Mouse (Mus musculus): ENCODE measurements around the gene Mtx2. TPM values are rescaled to one million over a fixed set of nuclear protein-coding genes. Genes with fewer than 3 reads are reported as not detected.

Mtx2 gene
- polyA plus RNA-seq, 1 experiment from 2014 or later, result 154 TPM

DNA sequence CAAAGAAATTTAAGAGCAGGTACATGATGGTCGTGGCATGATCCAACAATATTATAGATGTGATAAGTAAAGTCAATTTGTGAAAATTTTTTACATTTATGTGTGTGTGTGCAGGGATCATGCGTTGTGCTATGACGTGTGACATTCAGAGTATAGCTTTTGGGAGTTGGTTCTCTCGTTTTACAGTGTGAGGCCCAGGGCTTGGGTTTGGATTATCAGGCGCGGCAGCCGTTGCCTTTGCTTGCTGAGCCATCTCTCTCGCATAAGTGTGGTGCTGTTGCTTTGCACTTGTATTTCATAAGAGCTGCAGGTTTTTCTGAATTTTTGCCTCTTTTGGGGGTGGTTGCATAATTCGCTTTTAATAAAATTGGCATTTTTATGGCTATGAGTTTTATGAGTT, 48.4 kb downstream of the Mtx2 start:
- no peak overlapping the region for H3K4me2 ChIP-seq
- WGBS, result 88% methylated on average over 9 of the region's 9 CpGs
- H3K4me1 ChIP-seq, result no peaks in the 10 kb centered on the region
- no peaks in the 10 kb centered on the region for H3K9me3 ChIP-seq
- H3K4me3 ChIP-seq, result no peak overlapping the region
- H3K27ac ChIP-seq, result no peak overlapping the region
- no peak overlapping the region for H3K9ac ChIP-seq
- ATAC-seq (replicated peaks), result no peak
- 0 out of 2 replicates have a peak, but pooled peaks cover 3% of the 10 kb centered on the region for H3K36me3 ChIP-seq (replicated peaks)
- H3K27me3 ChIP-seq (replicated peaks), result no peaks in the 10 kb centered on the region

DNA sequence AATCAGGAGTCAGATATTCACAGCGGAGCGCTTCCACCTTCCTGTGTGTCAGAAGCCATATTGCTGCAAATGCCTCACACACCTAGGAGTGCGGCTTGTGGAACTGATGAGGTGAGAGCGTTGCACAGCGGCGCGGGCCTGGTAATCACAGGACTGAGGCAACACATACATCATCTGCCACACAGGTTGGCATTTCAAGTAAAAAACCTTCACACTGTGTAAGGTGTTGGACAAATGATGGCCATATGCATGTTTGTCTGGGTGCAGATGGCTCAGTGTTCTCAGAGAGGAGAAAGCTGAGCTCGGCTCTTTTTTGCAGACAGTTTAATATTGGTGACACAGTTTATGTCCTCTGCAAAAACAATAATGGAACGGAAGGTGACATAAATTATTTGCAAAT, 58.8 kb downstream of the Mtx2 start:
- no peak for ATAC-seq (replicated peaks)
- Histone ChIP-seq H3K27ac (no peak overlapping the region), H3K4me2 (no peak overlapping the region), H3K4me3 (no peak overlapping the region), H3K27me3 (replicated peaks) (no peaks in the 10 kb centered on the region), H3K4me1 (no peaks in the 10 kb centered on the region), H3K36me3 (replicated peaks) (no peaks in the 10 kb centered on the region), H3K9me3 (no peaks in the 10 kb centered on the region), H3K9ac (no peak overlapping the region)
- 91% methylated on average over 9 of the region's 9 CpGs for WGBS

GRCm38 (mm10) chr2:74891868-74892267, 66.3 kb downstream of the Mtx2 start:
- H3K9ac ChIP-seq, result no peak overlapping the region
- no peaks in the 10 kb centered on the region for H3K4me1 ChIP-seq
- H3K4me3 ChIP-seq, result no peak overlapping the region
- no peak overlapping the region for H3K27ac ChIP-seq
- H3K27me3 ChIP-seq (replicated peaks), result no peaks in the 10 kb centered on the region
- ATAC-seq (replicated peaks), result no peak
- no peaks in the 10 kb centered on the region for H3K9me3 ChIP-seq
- no peaks in the 10 kb centered on the region for H3K36me3 ChIP-seq (replicated peaks)
- H3K4me2 ChIP-seq, result no peak overlapping the region
- WGBS, result 80% methylated on average over 5 of the region's 5 CpGs

- Histone ChIP-seq H3K4me3 (no peak overlapping the region), H3K9ac (no peak overlapping the region), H3K27ac (no peak overlapping the region), H3K4me1 (no peaks in the 10 kb centered on the region), H3K9me3 (no peaks in the 10 kb centered on the region), H3K36me3 (replicated peaks) (no peaks in the 10 kb centered on the region), H3K27me3 (replicated peaks) (no peaks in the 10 kb centered on the region), H3K4me2 (no peak overlapping the region)
- WGBS, result 49% methylated on average over 7 of the region's 7 CpGs
- ATAC-seq (replicated peaks), result no peak
Measured at GRCm38 (mm10) chr2:74892881-74893615, 67.4 kb downstream of the Mtx2 start.

DNA sequence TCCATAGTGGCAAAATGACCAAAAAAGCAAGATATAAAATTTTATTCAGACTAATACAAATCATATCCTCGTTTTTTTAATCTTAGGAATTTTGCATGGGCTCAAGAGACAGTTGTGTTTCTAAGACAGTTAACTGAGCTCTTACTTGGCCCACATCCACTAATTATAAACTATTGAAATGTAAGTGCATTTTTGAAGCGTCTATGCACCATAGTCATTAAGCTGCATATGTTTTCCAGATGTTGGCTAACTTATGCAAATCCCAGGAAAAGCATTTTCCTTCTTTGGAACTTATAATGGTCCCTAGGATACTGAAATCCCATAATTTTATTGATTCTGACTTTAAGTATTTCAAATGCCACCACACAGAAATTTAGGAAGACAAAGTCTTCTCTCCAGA, 68.5 kb downstream of the Mtx2 start:
- H3K4me1 ChIP-seq, result no peaks in the 10 kb centered on the region
- H3K4me3 ChIP-seq, result no peak overlapping the region
- H3K36me3 ChIP-seq (replicated peaks), result no peaks in the 10 kb centered on the region
- 70% methylated on average over 2 of the region's 2 CpGs for WGBS
- ATAC-seq (replicated peaks), result no peak
- H3K27me3 ChIP-seq (replicated peaks), result no peaks in the 10 kb centered on the region
- H3K9ac ChIP-seq, result no peak overlapping the region
- H3K27ac ChIP-seq, result no peak overlapping the region
- H3K4me2 ChIP-seq, result no peak overlapping the region
- H3K9me3 ChIP-seq, result no peaks in the 10 kb centered on the region

DNA sequence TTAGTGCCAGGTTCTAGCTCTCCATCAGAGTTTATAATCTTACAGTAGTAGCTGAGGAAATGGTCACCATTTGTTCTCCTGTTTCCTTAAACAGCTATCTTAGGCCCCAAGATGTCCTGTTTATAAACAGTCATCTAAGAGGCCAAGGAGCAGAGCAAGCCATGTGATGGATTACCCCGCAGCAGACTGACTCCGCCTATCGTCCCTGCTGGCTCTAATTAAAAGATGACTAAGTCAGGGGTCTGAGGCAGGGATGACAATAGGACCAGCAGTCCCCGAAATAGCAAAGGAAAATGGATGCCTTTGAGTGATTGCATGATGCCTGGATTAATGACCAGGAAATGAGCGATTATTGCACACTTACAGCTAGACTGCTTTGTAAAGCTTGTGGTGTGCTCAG, 74.4 kb downstream of the Mtx2 start:
- no peaks in the 10 kb centered on the region for H3K4me1 ChIP-seq
- 26% methylated on average over 5 of the region's 5 CpGs for WGBS
- no peak overlapping the region for H3K9ac ChIP-seq
- no peaks in the 10 kb centered on the region for H3K27me3 ChIP-seq (replicated peaks)
- no peak overlapping the region for H3K27ac ChIP-seq
- no peak overlapping the region for H3K4me3 ChIP-seq
- H3K4me2 ChIP-seq, result no peak overlapping the region
- H3K36me3 ChIP-seq (replicated peaks), result no peaks in the 10 kb centered on the region
- no peak for ATAC-seq (replicated peaks)
- H3K9me3 ChIP-seq, result no peaks in the 10 kb centered on the region

DNA sequence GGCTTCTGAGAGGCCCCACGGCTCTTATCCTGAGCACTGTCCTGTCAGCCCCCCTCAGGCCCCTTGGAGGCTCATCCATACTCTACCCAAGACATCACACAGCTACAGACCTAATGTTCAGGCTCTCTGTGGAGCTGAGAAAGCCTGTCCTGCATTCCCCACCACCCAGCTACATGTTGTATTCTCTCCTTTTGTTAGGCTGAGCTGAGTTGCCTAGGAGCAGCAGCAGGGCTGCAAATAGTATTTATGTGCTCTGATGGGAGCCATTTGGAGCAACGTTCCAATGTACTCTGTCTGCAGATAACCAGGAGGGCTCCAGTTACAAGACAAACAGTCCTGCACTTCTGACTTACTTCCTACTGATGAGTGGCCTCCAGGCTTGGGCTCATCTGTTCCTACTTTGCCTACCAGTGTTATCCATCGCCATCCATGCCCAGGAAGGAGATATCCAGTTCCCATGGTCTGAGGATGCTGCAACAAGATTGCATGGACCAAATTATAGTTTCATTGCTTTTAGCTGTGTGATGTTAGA, 76.2 kb downstream of the Mtx2 start:
- Histone ChIP-seq H3K9ac (no peak overlapping the region), H3K9me3 (no peaks in the 10 kb centered on the region), H3K4me1 (no peaks in the 10 kb centered on the region), H3K36me3 (replicated peaks) (no peaks in the 10 kb centered on the region), H3K27me3 (replicated peaks) (no peaks in the 10 kb centered on the region), H3K4me3 (no peak overlapping the region), H3K4me2 (no peak overlapping the region), H3K27ac (no peak overlapping the region)
- no peak for ATAC-seq (replicated peaks)
- WGBS, result 60% methylated on average over 3 of the region's 3 CpGs

DNA sequence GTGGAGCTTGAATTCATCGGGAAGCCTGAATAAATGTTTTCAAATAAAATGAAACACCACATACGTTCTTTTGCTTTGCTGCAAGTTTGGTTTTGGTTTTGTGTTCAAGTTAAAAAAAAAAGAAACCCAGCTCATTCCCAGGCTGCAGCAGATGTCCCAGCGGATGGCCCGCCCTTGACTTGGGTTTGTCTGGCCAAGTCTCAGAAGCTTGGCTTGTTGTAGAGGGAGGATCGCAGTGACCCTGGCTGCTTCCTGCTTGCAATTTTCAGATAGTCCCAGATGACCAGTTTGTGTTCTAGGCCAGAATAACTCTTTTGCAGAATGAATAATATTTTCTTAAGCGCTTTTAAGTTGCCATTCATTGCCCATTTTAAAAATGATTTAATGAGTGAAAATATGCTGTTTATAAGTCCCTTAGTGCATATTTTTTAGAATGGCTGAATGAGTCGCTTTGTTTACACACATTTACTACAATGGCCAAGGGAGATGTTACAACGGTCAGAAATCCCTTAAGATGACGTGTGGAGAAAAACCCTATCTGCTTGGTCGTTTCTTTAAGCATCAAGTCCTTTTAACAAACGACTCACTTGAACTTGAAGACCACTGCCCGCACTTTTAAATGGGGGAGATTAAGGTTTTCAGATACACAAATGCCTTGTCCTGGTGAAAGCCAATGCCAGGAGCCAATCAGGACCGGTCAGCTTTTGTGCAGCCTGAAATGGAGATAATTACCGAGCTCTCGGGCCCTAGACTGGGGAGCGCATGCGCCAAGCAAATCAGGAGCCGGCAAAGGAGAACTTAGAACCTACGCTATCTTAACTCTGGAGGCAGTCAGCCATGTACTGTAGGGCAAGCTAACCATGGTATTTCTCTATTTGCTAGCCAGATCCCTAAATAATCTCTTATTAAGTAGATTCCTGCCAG, 82.0 kb downstream of the Mtx2 start:
- no peaks in the 10 kb centered on the region for H3K36me3 ChIP-seq (replicated peaks)
- H3K4me1 ChIP-seq, result no peaks in the 10 kb centered on the region
- 0 out of 2 replicates have a peak overlapping the region, but pooled peaks have one; percentile 7 for H3K4me2 ChIP-seq
- no peak overlapping the region for H3K9ac ChIP-seq
- H3K9me3 ChIP-seq, result no peaks in the 10 kb centered on the region
- H3K27ac ChIP-seq, result no peak overlapping the region
- H3K27me3 ChIP-seq (replicated peaks), result no peaks in the 10 kb centered on the region
- H3K4me3 ChIP-seq, result no peak overlapping the region
- ATAC-seq (replicated peaks), result no peak
- 56% methylated on average over 19 of the region's 19 CpGs for WGBS

DNA sequence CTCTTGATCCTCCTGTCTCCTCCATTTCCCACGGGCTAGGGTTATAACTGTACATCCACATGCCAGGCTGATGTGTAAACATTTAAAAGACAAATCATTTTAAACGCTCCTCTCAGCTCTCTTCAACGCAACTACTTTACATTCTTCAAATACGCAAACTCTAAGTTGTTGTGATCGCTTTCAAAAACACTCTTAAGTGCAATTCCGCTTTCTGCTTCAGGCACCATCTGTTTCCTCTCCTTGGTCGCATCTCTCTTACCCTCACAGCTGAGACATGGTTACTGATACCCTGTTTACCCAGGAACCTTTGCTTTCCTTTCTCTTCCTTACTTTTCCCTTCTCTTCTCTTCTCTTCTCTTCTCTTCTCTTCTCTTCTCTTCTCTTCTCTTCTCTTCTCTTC, 86.4 kb downstream of the Mtx2 start:
- H3K9me3 ChIP-seq, result no peaks in the 10 kb centered on the region
- H3K36me3 ChIP-seq (replicated peaks), result no peaks in the 10 kb centered on the region
- 89% methylated on average over 7 of the region's 7 CpGs for WGBS
- H3K4me3 ChIP-seq, result no peak overlapping the region
- H3K27me3 ChIP-seq (replicated peaks), result no peaks in the 10 kb centered on the region
- H3K27ac ChIP-seq, result no peak overlapping the region
- H3K4me1 ChIP-seq, result no peaks in the 10 kb centered on the region
- H3K4me2 ChIP-seq, result no peak overlapping the region
- no peak overlapping the region for H3K9ac ChIP-seq
- no peak for ATAC-seq (replicated peaks)

DNA sequence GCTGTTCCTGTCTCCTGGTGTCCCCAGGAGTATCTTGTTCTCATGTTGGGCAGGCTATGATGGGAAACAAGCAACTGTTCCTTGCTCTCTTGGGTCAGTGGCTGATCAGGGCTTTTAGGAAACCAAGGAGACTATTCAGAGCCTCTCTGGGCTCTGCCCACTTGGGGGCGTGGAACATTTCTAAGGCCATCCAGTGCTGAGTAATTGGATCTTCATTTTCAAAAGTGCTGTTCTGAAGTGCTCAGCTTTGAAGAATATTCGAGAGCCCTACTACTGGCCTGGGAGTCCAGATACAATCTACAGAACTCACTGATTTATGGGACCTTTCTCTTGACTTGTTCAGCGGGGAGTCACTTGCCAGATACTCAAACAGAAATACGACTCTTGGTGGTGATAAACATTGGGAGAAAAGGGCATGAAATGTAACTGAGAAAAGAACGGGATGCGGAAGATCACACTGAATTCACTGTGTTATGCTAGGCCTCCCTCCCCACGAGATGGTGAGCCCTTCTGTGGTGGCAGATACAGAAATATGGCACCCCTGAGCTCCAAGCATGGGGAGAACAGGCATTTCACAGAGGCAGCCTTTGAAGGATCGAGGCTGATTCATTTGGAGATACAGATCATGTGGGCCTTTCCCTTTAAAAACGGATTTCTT, 92.4 kb downstream of the Mtx2 start:
- Histone ChIP-seq H3K27ac (no peak overlapping the region), H3K36me3 (replicated peaks) (no peaks in the 10 kb centered on the region), H3K4me1 (no peaks in the 10 kb centered on the region), H3K9me3 (no peaks in the 10 kb centered on the region), H3K27me3 (replicated peaks) (no peaks in the 10 kb centered on the region), H3K4me2 (no peak overlapping the region), H3K9ac (no peak overlapping the region), H3K4me3 (no peak overlapping the region)
- no peak for ATAC-seq (replicated peaks)
- 71% methylated on average over 9 of the region's 9 CpGs for WGBS

GRCm38 (mm10) chr2:74925968-74926814, 100.6 kb downstream of the Mtx2 start:
- H3K9ac ChIP-seq, result no peak overlapping the region
- H3K27ac ChIP-seq, result no peak overlapping the region
- H3K4me3 ChIP-seq, result no peak overlapping the region
- no peak for ATAC-seq (replicated peaks)
- H3K4me2 ChIP-seq, result no peak overlapping the region
- no peaks in the 10 kb centered on the region for H3K4me1 ChIP-seq
- H3K36me3 ChIP-seq (replicated peaks), result no peaks in the 10 kb centered on the region
- H3K27me3 ChIP-seq (replicated peaks), result no peaks in the 10 kb centered on the region
- no peaks in the 10 kb centered on the region for H3K9me3 ChIP-seq
- WGBS, result 87% methylated on average over 22 of the region's 22 CpGs

All from midbrain, embryonic 15.5 days (tissue).